Mouse (Mus musculus): ENCODE results near the gene Gnb1. TPM values are rescaled to one million over a fixed set of nuclear protein-coding genes. Genes with fewer than 3 reads are reported as not detected.

Gene Gnb1
- polyA plus RNA-seq, 2 experiments, result 92.8 to 98.7 TPM

DNA sequence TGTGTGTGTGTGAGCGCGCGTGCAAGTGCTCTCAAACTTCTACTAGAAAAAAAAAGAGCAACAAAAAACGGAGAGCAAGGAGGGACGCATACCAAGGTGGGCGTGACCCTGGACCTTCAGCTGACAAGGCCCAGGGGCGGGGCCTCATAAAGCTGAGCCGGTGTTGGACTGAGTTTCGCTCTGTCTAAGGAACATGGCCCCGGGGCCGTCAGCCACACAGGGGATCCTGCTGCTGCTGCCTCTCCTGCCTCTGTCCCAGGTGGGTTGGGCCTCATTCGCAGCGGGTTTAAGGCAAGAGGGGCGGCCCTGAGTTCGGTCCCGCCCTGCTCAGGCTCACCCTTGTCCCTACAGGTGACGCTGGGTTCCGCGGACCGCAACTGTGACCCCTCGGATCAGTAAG is 22.2 kb upstream of the Gnb1 start, which contains the start of gene Tmem52:
TSS of gene Tmem52 (plus strand) at position 163 of the 400 bp plus-strand sequence.
- Histone ChIP-seq H3K9ac (replicated peaks) (no peak within 1 kb of the TSS), H3K4me1 (replicated peaks; ENCODE audit: control insufficient read depth in 2 of 2, insufficient read depth in 2 of 2, low read length in 1 of 2) (no peaks in the 10 kb centered on the region), H3K36me3 (replicated peaks; ENCODE audit: control insufficient read depth, insufficient read depth, low read depth) (no peaks in the 10 kb centered on the region), H3K27me3 (ENCODE audit: control insufficient read depth, insufficient read depth, low read length) (no peaks in the 10 kb centered on the region; the same call in 1 of the 2 replicates), H3K27ac (no peak within 1 kb of the TSS), H3K4me2 (ENCODE audit: low read depth) (peak within 1 kb of the TSS; percentile 62), H3K4me3 (ENCODE audit: insufficient read depth in 1 of 2, low read depth in 2 of 2, low read length in 2 of 2) (peak within 1 kb of the TSS; percentile 4 to 30; a peak in 3 of 4 replicates), H3K9me3 (ENCODE audit: control insufficient read depth, low read length) (no peaks in the 10 kb centered on the region)
- DNase-seq (ENCODE audit: low read depth in 3 of 3, low spot score in 3 of 3), result peak in 2 of 3 experiments; percentile 28 to 41
- TF ChIP-seq EP300 (IDR thresholded peaks at IDR 0.05; ENCODE audit: low read depth) (no peak), CTCF (IDR thresholded peaks at IDR 0.05; ENCODE audit: low read depth) (no peak)
- ATAC-seq (ENCODE audit: insufficient read depth), result peak; percentile 35; the same call in 1 of the 2 replicates
- WGBS (ENCODE audit: insufficient replicate concordance), result 11% methylated on average over 21 of the region's 21 CpGs

DNA sequence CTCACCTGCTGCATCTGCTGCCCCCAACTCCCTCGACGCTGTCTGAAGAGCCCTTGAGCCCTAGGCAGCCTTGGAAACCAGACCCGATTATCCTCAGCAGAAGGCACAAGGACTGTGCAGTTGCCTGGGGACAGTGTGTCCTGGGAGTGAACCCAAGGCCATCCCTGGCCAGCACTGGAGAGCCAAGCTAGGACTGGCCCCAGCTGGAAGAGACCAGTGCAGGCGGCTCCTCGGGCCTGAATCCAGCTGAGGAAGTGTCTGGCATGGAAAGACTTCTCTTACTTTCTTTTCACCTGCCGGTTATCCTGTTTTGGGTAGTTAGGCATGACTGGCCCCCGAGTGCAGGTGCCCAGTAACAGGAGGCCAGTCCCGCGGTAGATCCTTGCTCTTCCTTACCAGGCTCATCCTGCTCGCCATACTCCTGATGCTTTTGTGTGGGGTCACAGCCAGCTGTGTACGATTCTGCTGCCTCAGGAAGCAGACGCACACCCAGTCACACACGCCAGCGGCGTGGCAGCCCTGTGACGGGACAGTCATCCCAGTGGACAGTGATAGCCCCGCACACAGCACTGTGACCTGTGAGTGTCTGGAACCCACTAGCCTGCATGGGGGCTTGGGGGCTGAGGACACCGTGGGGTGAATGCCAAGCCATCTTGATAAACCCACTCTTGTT is 21.4 kb upstream of the Gnb1 start:
- no peaks in the 10 kb centered on the region for H3K36me3 ChIP-seq (replicated peaks; ENCODE audit: control insufficient read depth, insufficient read depth, low read depth)
- H3K27ac ChIP-seq, result no peak overlapping the region
- H3K4me2 ChIP-seq (ENCODE audit: low read depth), result no peak overlapping the region
- H3K4me3 ChIP-seq (ENCODE audit: insufficient read depth in 1 of 2, low read depth in 2 of 2, low read length in 2 of 2), result no peak overlapping the region
- no peaks in the 10 kb centered on the region for H3K4me1 ChIP-seq (replicated peaks; ENCODE audit: control insufficient read depth in 2 of 2, insufficient read depth in 2 of 2, low read length in 1 of 2)
- no peak for ATAC-seq (ENCODE audit: insufficient read depth)
- DNase-seq (ENCODE audit: low read depth in 3 of 3, low spot score in 3 of 3), result no peak
- no peak for TF ChIP-seq EP300 (IDR thresholded peaks at IDR 0.05; ENCODE audit: low read depth)
- no peak for TF ChIP-seq CTCF (IDR thresholded peaks at IDR 0.05; ENCODE audit: low read depth)
- H3K9ac ChIP-seq (replicated peaks), result no peak overlapping the region
- WGBS (ENCODE audit: insufficient replicate concordance), result 69% methylated on average over 18 of the region's 18 CpGs
- H3K9me3 ChIP-seq (ENCODE audit: control insufficient read depth, low read length), result no peaks in the 10 kb centered on the region
- no peaks in the 10 kb centered on the region; the same call in 1 of the 2 replicates for H3K27me3 ChIP-seq (ENCODE audit: control insufficient read depth, insufficient read depth, low read length)

DNA sequence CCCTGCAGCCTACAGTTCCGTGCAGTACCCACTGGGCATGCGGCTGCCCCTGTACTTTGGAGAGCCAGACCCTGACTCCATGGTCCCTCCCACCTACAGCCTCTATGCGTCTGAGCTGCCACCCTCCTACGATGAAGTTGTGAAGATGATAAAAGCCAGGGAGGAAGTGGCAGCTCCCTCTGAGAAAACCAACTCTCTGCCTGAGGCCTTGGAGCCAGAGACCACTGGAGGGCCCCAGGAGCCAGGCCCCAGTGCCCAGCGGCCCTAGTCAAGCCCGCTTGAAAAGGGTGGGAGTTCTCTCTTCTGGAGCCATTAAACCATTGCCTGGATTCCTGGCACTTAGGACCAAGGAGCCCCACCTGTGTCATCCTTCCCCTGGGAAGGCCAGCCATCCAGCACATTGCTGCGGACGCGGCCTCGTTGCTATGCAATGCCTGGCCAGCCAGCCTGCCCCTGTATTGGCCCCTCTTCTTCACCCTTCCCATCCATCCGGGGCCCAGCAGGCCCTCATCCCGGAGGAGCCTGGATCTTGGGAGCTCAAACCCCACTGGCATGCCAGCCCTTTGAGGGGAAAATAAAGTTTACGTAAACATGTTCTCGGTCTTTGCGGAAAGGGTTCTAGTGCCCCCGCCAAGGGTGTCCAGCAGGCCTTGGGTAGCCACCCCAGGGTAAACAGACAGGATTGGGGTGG is 20.8 kb upstream of the Gnb1 start:
- DNase-seq (ENCODE audit: low read depth in 3 of 3, low spot score in 3 of 3) (no peak), ATAC-seq (ENCODE audit: insufficient read depth) (no peak)
- no peaks in the 10 kb centered on the region; the same call in 1 of the 2 replicates for H3K27me3 ChIP-seq (ENCODE audit: control insufficient read depth, insufficient read depth, low read length)
- no peak overlapping the region for H3K27ac ChIP-seq
- 65% methylated on average over 16 of the region's 16 CpGs for WGBS (ENCODE audit: insufficient replicate concordance)
- H3K36me3 ChIP-seq (replicated peaks; ENCODE audit: control insufficient read depth, insufficient read depth, low read depth), result no peaks in the 10 kb centered on the region
- no peaks in the 10 kb centered on the region for H3K4me1 ChIP-seq (replicated peaks; ENCODE audit: control insufficient read depth in 2 of 2, insufficient read depth in 2 of 2, low read length in 1 of 2)
- H3K4me3 ChIP-seq (ENCODE audit: insufficient read depth in 1 of 2, low read depth in 2 of 2, low read length in 2 of 2), result no peak overlapping the region
- no peak for TF ChIP-seq EP300 (IDR thresholded peaks at IDR 0.05; ENCODE audit: low read depth)
- TF ChIP-seq CTCF (IDR thresholded peaks at IDR 0.05; ENCODE audit: low read depth), result no peak
- no peak overlapping the region for H3K4me2 ChIP-seq (ENCODE audit: low read depth)
- H3K9me3 ChIP-seq (ENCODE audit: control insufficient read depth, low read length), result no peaks in the 10 kb centered on the region
- no peak overlapping the region for H3K9ac ChIP-seq (replicated peaks)

DNA sequence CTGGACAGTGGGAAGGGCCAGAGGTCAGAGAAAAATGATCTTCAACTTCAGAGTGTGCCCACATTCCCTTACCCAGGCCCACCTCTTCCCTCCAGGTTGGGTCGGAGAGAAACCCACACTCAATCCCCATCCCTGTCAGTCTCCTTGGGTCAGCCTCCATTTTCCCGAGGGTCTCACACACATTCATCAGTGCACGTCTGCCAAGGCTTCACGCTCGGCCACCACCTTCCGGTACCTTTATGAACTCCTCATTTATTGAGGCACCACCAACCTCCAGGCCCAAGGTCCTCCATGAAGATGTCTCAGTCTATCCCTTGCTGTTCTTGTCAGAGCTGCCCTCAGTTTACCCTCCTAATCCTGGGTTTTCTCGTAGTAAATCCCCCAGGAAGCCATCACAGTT is 20.2 kb upstream of the Gnb1 start:
- H3K36me3 ChIP-seq (replicated peaks; ENCODE audit: control insufficient read depth, insufficient read depth, low read depth), result no peaks in the 10 kb centered on the region
- no peaks in the 10 kb centered on the region for H3K4me1 ChIP-seq (replicated peaks; ENCODE audit: control insufficient read depth in 2 of 2, insufficient read depth in 2 of 2, low read length in 1 of 2)
- no peaks in the 10 kb centered on the region; the same call in 1 of the 2 replicates for H3K27me3 ChIP-seq (ENCODE audit: control insufficient read depth, insufficient read depth, low read length)
- ATAC-seq (ENCODE audit: insufficient read depth), result no peak
- H3K9me3 ChIP-seq (ENCODE audit: control insufficient read depth, low read length), result no peaks in the 10 kb centered on the region
- 64% methylated on average over 7 of the region's 7 CpGs for WGBS (ENCODE audit: insufficient replicate concordance)
- H3K4me3 ChIP-seq (ENCODE audit: insufficient read depth in 1 of 2, low read depth in 2 of 2, low read length in 2 of 2), result no peak overlapping the region
- H3K4me2 ChIP-seq (ENCODE audit: low read depth), result no peak overlapping the region
- DNase-seq (ENCODE audit: low read depth in 3 of 3, low spot score in 3 of 3), result no peak
- no peak for TF ChIP-seq CTCF (IDR thresholded peaks at IDR 0.05; ENCODE audit: low read depth)
- H3K27ac ChIP-seq, result no peak overlapping the region
- no peak overlapping the region for H3K9ac ChIP-seq (replicated peaks)

- Histone ChIP-seq H3K4me2 (ENCODE audit: low read depth) (no peak overlapping the region), H3K4me1 (replicated peaks; ENCODE audit: control insufficient read depth in 2 of 2, insufficient read depth in 2 of 2, low read length in 1 of 2) (no peaks in the 10 kb centered on the region), H3K27me3 (ENCODE audit: control insufficient read depth, insufficient read depth, low read length) (no peaks in the 10 kb centered on the region; the same call in 1 of the 2 replicates), H3K36me3 (replicated peaks; ENCODE audit: control insufficient read depth, insufficient read depth, low read depth) (no peaks in the 10 kb centered on the region), H3K9me3 (ENCODE audit: control insufficient read depth, low read length) (no peaks in the 10 kb centered on the region), H3K9ac (replicated peaks) (no peak overlapping the region), H3K4me3 (ENCODE audit: insufficient read depth in 1 of 2, low read depth in 2 of 2, low read length in 2 of 2) (no peak overlapping the region), H3K27ac (no peak overlapping the region)
- WGBS (ENCODE audit: insufficient replicate concordance), result 59% methylated on average over 7 of the region's 7 CpGs
- no peak for TF ChIP-seq CTCF (IDR thresholded peaks at IDR 0.05; ENCODE audit: low read depth)
- no peak for TF ChIP-seq EP300 (IDR thresholded peaks at IDR 0.05; ENCODE audit: low read depth)
- ATAC-seq (ENCODE audit: insufficient read depth) (no peak), DNase-seq (ENCODE audit: low read depth in 3 of 3, low spot score in 3 of 3) (no peak)
Measured at GRCm38 (mm10) chr4:155471406-155471805, 19.8 kb upstream of the Gnb1 start.

Measured in liver, embryonic 14.5 days (tissue).